Mouse (Mus musculus) left cerebral cortex, adult 18-20 months (tissue): ENCODE results near the gene Steap3. TPM values are rescaled to one million over a fixed set of nuclear protein-coding genes. Genes with fewer than 3 reads are reported as not detected.

Experiments
- DNase-seq, 2 experiments: peaks; one replicate each; pipeline ENCODE4 v3.0.0; 2021 to 2022; ENCODE audit warnings: low spot score in 2 of 2, mixed read lengths in 1 of 2
- total RNA-seq, 2 experiments: library from RNA; stranded (reverse); gene quantifications; 2 replicates each; pipeline ENCODE4 v1.2.3; 2021

Steap3 gene
- total RNA-seq, 2 experiments from 2014 or later = 4.8 to 5.6 TPM

GRCm38 (mm10) chr1:120204834-120205233 is 67.7 kb downstream of the Steap3 start:
- DNase-seq = no peak

DNA sequence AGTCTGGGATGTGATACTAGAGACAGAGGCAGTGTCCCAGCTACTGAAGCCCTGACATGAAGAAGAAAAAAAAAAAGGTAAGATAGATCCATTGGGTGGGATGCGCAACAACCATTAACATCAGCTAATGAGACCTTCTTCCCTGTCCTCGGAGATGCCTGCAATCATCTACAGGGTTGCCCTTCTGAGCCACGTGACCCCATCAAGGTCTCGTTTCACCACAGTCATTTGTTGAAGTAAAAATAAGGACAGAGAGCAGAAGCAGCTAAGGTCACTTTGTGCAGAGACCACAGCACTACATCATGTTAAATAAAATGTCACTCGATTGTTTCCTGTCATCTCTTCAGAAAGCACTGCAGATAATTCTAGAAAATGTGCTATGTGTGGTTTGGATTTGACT is 68.7 kb downstream of the Steap3 start:
- DNase-seq = no peak

DNA sequence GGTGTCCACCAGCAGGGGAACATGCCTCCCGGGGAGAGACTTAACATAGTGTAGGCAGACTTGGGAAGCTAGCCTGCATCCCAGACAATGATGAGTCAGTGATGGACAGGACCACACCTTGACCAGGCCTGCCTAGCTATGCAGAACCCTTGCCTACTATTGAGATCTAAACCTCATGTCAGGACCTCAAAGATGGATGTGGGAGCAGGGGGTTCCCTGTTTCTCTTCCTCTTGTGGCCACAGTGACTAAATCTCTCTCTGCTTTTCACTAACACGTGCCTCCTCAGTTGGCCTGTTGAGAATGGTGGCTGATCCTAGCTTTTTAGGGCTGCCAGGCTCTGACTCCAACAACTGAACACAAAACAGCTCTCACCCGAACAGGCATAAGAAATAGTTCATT is 70.0 kb downstream of the Steap3 start:
- no peak for DNase-seq

- no peak for DNase-seq
Measured at GRCm38 (mm10) chr1:120198942-120199341, 73.6 kb downstream of the Steap3 start.

GRCm38 (mm10) chr1:120198151-120198550 is 74.4 kb downstream of the Steap3 start:
- no peak for DNase-seq

- DNase-seq = peak; percentile 81 to 84
Measured at GRCm38 (mm10) chr1:120197189-120197588, 75.3 kb downstream of the Steap3 start.

GRCm38 (mm10) chr1:120196724-120197123 is 75.8 kb downstream of the Steap3 start:
- no peak for DNase-seq

- no peak for DNase-seq
Measured at GRCm38 (mm10) chr1:120195947-120196346, 76.6 kb downstream of the Steap3 start.

- DNase-seq = no peak
Measured at GRCm38 (mm10) chr1:120193586-120193985, 78.9 kb downstream of the Steap3 start.

DNA sequence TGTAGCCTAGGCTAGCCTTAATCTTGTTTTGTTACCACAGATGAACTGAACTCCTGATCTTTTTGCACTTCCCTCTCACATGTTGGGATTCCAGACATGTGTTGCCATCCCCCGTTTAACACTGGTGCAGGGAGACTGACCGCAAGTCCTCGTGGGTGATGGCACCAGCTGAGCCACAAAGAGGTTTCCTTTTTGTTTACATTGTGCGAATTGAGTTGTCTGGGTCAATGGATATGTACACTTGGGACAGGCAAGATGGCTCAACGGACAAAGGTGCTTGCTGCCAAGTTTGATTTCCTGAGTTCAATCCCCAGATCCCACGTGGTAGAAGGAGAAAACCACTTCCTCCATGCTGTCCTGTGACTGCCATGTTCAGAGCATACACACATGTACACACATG is 80.2 kb downstream of the Steap3 start:
- no peak for DNase-seq

DNA sequence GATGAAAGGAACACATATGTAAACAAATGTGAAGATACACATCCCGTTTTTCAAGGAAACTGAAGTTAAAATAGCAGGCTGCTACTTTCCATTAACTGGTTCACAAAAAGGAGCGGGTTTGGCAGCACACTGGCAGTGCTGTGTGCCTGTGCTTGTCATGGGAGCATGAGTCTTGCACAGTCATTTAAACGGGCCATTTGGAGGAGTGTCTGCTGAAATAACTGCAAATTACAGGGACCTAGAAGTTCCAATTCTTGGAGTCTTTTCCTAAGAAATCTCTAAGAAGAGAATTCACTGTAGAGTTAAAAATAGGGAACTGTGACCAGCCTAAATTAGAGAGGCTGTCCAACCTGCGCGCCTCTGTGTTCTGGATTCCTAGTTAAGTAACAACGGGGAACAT is 81.6 kb downstream of the Steap3 start:
- DNase-seq = peak; percentile 12 to 36

DNA sequence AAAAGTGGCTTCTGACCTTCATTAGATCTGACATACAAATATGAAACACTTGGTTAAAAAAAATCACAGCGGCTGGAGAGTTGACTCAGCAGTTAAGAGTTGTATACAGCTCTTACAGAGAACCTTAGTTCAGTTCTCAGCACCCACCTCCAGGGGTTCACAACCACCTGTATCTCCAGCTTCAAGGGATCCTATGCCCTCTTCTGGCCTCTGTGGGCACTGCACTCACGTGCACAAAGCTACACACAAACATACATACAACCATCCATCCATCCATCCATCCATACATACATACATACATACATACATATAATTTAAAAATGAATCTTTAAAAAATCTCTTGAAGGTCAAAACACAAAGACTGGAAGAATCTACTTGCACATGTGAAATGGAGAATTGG is 82.2 kb downstream of the Steap3 start:
- DNase-seq = no peak

- DNase-seq = no peak
Measured at GRCm38 (mm10) chr1:120189206-120189605, 83.3 kb downstream of the Steap3 start.

DNA sequence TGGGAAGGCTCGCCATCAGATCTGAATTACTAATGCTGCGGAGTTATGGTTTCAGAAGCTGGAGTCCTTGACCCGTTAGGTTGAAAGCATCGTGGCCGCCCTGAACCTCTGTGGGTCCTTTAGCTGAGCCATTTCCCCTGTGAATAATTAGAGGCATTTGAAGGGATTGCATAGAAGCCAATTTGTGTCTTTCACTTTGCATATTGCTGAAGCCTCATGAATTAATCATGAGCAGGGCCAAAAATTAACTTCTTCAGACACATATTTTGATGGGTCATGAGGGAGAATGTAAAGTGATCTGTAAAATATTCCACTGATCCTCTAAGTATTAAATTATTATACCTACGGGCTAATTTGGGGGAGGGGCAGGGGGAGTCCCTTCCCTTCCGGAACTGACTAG is 85.4 kb downstream of the Steap3 start:
- no peak for DNase-seq

- no peak for DNase-seq
Measured at GRCm38 (mm10) chr1:120186655-120187054, 85.8 kb downstream of the Steap3 start.

DNA sequence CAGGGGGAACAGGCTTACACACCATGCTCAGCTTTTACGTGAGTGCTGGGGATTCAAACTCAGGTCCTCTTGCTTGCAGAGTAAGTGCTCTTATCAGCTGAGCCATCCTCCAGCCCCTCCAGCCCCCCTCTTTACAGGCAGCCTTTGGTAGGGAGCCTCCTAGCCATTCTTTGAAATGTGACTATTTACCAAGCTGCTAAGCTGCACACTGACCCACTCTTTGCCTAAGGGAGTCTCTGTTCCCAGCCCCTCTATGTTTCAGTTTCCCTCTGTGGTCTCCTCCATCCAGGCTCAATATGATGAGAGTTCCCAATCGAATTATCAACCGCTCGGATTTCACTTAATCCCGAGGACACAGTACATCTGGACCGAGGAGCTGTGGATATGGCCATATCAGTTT is 86.3 kb downstream of the Steap3 start:
- DNase-seq = no peak

GRCm38 (mm10) chr1:120177141-120177540 is 95.4 kb downstream of the Steap3 start:
- no peak for DNase-seq

- DNase-seq = no peak
Measured at GRCm38 (mm10) chr1:120176313-120176712, 96.2 kb downstream of the Steap3 start.

DNA sequence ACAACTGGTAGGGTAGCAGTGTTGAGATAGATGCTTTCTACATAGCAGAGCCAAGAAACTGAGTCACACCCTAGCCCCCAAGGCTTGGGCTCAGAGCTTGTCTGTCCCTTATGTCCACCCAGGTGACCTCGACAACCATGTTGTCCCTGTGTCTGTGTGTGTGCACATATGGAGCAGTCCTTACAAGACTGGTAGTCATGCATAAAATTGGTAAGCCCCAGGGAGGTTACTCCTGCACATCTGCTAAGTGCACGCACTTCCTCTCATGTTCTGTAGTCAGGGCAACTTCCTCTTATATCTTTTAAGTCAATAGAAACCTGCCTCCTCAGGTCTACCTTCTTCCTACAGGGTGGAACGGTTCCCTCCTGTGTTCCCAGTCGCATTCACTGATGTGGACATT is 97.5 kb downstream of the Steap3 start:
- DNase-seq = no peak

DNA sequence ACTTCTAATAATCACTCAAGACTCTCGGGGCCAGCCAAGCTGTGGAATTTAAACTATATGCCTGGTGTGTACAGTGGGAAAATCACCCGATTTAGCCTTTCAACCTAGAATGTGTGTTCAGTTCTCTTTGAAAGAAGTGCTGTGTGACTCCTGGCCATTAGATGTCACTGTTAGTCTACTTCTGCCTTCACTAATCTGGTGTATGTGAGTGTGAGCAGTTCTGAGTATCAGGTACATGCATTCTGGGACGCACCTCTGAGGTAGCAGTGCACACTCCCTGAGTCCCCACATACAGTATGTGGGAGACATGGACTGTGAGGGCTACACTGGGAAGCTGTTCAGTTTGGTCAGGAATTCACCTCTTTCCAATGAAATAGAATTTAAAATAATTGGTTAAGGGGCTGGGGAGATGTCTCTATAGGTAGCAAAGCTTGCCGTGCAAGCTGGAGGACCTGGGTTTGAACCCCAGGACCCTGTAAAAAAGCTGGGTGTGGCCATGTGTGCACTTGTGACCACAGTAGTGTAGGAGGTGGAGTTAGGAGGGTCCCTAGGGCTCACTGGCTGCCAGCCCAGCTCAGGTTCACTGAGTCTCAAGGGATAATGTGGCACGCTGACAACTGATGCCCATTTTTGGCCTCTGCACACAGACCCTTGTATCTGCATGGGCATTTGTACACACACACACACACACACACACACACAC is 100.5 kb downstream of the Steap3 start:
- peak; percentile 31 to 43 for DNase-seq

DNA sequence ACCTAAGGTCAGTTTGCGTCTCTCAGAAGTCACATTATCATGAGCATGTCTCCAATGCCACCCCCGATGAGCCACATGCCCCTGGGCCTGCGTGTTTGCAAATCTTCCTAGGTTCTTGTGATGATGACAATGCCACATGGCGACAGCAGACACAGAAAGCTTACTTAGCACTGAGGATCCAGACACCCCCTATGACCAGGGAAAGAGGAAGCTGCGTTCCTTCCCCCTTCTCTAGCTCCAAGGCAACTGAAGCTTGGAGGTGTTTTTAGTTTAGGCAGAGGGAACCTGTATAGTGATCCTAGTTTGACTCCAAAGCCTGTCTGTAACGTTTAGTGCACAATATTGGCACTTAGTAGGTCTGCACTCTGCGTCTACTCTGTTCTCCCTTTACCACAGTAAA is 102.2 kb downstream of the Steap3 start:
- no peak for DNase-seq

DNA sequence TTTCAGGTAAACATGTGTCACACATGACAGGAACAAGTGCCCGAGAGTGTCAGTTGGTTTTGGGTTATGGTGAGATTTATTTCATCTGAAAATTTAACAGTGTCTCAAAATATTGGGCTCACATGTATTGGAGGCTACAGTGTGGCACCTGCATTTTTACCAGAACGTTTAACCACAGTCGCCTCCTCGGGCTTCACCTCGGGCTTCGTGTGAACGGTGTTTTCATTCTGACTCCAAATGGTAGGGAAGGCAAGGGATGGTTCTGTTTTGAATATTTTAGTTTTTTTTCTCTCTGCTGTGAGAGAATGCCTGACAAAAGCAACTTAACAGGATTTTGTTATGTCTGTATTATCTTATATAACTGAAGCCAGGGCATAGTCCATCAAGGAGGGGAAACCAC is 103.8 kb downstream of the Steap3 start:
- no peak for DNase-seq

DNA sequence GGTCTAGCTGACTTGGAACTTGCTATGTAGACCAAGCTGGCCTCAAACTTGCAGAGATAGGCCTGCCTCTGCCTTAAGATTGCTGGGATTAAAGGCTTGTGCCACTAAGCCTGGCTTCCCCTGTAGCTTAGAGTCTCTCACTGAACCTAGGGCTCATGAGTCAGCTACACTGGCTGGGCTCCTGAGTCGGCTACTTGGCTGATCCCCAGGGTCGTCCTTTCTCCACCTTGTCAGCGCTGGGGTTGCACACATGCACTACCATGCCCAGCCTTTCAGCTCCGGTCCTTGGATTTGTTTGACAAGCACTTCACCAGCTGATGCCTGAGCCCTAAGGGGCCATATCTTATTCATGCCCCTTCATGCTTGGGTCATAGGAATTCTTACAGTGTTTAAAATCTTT is 104.5 kb downstream of the Steap3 start:
- no peak for DNase-seq

DNA sequence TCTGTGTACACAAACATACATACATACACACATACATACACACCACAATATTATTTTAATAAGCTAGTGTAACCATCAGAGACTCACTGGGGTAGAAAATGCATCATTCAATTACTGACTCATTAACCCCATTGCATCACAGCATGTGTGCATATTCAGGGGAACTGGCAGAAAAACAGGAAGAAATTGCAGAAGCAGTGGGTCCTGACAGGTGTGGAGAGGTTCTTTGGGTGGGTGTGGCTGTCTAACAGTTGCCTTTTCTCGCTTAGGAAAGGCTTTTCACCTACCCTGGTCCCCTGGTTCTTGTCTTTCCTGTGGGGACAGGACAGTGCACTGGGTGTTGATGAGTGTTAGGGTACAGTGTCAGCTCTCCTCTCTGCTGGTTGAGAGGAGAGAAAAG is 109.9 kb downstream of the Steap3 start:
- no peak for DNase-seq
